Mouse (Mus musculus) kidney, adult 18-20 months (tissue): ENCODE data around the gene Qprt.

Source experiments
- DNase-seq: peaks from one replicate; pipeline ENCODE4 v3.0.0; 2021

The Qprt gene

DNA sequence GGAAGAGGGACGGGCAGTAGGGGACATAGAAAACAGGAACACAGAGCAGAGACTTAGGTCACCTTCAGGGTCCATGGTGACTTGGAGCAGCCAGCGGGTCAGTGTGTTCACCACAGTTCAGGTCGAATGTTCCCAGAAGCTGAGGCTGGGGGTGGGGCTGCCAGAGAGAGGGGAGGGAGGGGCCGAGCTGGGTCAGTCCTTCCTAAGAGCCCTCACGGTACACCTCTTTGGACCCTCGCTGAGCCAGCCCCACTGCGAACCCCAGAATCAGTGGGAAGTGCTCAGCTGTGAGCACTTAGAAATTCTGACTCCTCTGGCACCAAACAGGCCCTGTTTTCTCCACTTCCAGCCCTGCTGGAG lies at the start of gene Qprt:
TSS of gene Qprt (minus strand) at position 316 of the 360 bp plus-strand sequence.
- peak; percentile 50 for DNase-seq

DNA sequence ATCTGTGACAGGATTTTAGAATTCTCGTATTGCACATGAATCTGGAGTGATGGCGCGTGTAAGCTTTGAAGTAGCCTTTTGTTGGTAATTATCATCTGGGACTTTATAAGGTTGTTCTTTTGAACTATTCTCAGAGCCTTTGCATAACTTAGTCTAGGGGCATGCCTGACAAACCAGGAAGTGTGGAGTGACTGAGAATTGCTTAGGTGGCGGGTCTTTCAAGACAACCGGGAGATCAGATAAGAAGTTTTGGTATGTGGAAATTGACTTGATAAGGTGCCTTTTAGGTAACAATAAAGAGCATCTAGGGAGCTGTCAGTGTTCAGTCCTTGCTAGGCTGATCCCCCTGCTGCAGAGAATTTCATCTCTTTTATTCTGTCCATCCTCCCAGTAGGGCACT lies 44.5 kb upstream of the Qprt start:
- DNase-seq = no peak

- no peak for DNase-seq
These were observed 43.8 kb upstream of the Qprt start for GRCm38 (mm10) chr7:127165607-127166493.

DNA sequence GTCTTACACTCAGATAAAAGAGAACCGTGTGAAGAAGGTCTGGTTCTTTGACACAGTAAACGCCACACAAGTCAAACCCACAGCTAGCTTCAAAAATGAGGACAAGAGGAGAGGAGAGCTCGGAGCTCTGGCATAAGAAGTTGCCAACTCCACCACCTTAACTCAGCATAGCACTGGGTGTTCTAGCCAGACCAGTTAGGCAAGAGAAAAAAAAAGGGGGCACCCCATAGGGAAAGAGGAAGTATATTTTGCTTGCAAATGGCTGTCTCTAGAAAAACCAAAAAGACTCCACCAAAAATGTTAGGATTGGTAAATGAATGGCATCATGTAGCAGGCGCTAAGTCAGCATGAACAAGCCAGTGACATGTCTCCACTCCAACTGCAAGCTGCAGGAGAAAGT lies 42.0 kb upstream of the Qprt start:
- DNase-seq = no peak

- no peak for DNase-seq
These were observed 40.5 kb upstream of the Qprt start for GRCm38 (mm10) chr7:127162546-127162945.

DNA sequence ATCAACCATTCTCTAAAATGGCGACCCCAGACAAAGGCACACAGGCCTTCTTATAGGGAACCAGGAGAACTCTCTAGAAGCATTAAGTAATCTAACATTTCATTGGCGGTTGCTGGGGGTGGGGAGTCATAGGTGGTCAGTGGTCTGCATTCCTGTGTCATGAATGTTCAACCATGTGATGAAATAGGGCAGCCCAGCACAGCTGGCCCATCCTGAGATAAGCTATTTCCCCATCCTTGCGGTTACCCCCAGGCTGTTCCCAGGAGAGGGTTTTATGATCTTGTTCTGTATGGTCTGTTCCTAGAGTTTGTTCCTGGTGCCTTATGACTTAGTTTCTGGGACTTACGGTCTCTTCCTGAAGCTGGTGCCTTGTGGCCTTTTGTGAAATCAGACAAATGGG lies 35.5 kb upstream of the Qprt start:
- DNase-seq = no peak

DNA sequence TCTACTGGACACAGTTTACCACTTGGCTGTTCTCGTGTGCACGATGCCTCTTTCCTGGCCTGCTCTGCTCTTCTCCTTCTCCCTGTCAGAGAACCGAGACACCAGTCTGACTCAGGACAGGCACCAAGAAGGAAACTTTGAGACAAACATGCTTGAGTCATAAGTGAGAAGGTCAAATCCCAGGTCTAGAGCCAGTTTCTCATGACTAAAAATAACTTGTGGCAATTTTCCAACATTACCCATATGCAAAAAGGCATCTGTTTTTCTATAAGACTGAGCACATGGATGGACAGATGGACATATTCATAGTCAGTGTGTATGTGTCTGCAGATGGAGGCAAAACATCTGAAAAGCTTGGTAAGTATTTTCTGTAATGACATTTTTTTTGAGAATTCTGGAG lies 31.5 kb upstream of the Qprt start:
- DNase-seq = no peak

- no peak for DNase-seq
These were observed 30.4 kb upstream of the Qprt start for GRCm38 (mm10) chr7:127152464-127152863.

DNA sequence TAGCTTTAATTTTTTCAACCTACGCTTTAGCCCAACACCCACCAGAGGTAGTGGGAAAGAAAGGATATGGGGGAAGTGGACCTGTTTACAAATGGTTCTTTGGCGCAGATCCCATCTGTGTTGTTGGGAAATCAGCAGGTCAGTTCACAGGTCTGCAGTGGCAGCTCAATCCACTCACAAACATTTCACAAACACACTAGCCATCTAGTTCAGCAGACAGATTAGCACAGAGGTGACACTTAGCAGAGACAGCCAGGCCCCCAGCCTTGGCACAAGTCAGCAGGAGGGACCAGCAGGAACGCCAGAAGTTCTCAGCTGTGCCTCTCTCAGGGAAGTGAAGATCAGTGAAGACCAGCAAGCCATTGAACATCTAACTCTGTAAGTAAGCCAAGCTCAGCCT lies 25.9 kb upstream of the Qprt start:
- no peak for DNase-seq

DNA sequence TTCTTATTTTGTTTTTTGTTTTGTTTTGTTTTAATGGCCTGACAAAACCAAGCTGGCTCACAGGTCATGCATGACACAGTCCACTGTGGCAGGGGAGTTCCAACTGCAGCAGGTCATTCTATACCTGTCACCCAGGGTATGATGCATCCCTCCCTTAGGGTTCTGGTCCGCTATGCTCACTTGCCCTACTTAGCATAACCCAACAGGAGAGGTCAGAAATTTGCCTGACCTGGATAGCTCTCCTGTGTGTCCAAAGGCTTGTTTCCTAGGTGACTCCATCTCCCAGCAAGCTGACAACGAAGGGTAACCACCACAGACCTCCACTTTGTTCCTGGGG lies 24.2 kb upstream of the Qprt start:
- no peak for DNase-seq

DNA sequence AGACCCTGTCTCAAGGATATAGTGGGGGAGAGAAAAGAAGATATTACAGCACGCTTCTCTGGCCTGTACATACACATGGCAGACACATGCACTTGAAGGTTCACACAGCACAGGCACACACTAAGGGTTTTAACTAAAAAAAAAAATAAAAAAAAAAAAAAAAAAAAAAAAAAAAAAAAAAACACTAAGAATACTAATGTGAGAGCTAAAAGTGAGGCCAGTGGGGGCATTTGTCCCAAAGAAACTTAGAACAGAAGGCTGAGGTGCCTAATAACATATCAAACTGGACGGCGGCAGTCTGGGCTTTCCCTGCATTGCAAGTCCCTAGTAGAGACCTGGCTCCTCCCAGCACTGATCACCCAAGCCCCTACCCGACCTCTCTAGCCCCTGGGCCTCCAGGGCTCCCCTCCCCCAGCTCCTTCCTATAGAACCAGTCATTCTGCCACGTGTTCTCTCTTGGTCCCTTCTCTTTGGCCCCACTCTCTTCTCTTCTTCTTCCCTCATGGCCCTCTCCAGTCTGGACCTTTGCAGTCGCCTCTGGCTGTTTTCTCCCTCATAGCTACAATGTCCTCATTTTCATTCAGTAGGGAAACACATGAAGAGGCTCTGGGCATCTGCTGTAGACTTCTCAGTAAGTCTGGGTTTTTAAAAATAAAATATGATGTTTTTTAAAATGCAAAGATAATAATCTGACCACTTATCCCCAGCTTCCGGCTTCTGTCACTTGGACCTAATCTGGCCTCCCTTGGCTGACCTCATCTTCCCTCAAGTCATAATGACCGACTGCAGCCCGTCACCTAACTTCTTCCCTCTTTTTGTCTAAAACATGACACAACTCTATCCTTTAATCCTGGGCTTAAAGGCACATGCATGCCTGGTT lies 23.6 kb upstream of the Qprt start:
- DNase-seq = no peak

DNA sequence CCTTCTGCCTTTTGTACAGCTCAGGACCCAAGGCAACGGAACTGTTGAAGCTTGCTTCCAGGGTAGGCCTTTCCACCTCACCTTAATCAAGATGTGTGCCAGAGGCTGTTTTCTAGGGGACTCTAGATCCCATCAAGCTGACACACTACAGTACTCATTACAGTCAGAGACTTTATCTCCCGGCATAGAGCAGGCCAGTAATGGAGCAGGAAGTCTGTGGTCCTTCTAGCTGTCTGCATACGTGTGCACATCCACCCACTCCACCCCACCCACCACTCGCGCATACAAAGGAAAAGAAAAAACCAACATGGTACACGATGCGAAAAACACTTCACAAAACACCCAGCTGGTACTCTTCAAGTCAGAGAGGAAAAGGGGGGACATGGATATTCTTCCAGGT lies 22.4 kb upstream of the Qprt start:
- no peak for DNase-seq

DNA sequence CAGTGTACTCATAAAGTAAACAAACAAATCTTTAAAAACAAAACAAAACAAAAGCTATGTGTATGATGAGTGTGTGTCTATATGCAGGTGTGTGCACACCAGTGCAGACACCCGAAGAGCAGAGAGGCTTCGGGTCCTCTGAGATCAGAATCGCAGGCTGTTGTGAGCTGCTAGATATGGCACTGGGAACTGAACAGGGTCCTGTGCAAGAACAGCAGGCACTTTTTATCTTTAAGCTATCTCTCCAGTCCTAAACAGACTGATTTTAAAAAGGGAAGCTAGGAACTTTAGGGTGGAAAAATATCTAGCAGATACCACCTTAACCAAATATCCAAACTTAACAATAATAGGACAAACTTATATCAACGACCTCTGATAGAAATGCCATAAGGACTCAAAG lies 20.6 kb upstream of the Qprt start:
- DNase-seq = no peak

- no peak for DNase-seq
These were observed 20.2 kb upstream of the Qprt start for GRCm38 (mm10) chr7:127142214-127142613.

- DNase-seq = no peak
These were observed 18.8 kb upstream of the Qprt start for GRCm38 (mm10) chr7:127140623-127141404.

GRCm38 (mm10) chr7:127139562-127139961 lies 17.5 kb upstream of the Qprt start:
- DNase-seq = no peak

DNA sequence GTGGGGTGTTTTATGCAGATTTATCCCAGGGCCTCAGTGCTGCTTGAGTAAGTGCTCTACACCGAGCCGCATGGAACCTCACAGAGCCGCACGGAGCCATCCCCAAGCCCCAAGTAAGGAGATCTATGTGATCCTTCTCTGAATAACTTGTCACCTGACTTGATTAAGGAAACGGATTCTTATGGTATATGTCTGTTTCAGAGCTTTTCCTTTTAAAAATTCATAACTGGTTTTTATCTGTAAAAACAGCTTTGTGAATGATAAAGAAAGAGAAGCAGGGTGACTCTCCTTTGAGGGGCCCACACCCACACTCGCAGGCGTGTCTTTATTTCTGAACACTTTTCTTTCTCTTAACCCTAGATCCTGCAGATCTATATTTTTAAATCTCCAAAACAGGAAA lies 17.1 kb upstream of the Qprt start:
- no peak for DNase-seq

DNA sequence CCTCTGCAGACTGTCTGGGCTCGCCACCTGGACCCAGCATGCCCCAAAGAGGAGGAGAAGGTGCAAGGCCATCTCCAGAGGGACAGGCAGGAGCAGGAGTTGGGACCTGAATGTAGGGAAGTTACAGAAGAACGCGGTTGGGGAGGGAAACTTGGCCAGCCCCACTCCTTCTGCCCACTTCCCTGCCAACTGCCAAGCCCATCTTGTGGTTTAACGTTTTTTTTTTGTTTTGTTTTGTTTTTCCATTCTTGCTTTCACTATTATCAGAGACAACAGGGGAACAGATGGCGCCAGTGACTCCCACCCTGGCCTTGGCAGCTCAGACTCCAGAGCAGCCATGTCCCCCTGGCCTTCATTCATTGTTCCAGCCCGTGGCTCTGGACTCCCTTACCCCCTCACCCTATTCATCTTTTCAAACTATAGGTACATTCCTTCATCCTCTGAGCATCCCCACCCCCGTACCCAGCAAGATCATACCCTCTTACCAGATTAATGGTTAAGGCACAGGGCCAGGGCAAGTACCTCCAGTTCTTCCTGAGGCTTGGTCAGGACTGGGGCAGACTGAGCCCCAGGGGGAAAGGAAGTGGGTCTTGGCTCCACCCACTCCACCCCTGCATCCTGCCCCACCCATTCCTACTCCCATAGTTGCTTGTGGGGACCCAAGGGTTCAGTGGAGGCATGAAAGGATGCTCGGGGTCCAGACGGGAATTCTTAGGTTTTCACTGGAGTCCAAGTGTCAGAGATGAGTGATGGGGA lies 15.4 kb upstream of the Qprt start, which contains the start of gene Spn:
TSS of gene Spn (minus strand) at position 562 of the 756 bp plus-strand sequence.
- DNase-seq = no peak

DNA sequence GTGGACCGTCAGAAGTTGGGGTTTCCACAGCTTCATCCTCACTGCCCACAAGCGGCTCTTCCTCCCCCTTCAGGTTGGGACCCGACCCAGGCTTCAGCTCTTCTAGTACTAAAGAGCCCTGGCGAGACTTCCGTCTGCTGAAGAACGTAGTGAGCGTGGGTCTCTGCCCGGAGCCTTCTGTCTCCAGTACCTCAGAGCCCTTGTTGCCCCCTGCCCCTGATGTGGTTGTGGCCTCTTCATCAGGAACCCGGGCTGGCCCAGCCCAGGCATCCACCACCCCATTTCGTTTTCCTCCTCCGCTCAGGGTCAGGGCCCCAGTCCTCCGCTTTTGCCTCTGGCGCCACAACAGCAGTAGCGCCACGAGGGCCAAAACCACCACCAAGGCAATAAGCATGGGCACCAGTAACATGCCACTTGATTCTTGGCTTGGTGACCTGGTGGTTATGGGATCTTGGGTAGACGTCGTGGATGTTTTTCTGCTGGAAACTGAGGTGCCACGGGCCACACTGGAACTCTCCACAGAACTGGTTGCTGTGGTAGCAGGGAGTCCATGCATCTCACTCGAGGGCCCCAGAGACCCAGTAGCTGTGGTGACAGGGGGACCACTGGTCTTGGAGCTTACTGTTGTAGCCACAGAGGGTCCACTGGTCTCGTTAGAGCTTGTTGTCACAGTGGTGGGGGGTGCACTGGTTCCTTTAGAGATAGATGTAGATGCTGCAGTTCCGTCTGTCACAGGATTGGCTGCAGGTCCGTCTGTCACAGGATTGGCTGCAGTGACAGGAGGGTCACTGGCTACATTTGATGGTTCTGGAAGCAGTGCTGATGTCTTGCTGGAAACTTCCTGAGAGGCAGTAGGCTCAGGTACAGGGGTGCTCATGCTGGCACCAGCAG lies 14.4 kb upstream of the Qprt start:
- no peak for DNase-seq

DNA sequence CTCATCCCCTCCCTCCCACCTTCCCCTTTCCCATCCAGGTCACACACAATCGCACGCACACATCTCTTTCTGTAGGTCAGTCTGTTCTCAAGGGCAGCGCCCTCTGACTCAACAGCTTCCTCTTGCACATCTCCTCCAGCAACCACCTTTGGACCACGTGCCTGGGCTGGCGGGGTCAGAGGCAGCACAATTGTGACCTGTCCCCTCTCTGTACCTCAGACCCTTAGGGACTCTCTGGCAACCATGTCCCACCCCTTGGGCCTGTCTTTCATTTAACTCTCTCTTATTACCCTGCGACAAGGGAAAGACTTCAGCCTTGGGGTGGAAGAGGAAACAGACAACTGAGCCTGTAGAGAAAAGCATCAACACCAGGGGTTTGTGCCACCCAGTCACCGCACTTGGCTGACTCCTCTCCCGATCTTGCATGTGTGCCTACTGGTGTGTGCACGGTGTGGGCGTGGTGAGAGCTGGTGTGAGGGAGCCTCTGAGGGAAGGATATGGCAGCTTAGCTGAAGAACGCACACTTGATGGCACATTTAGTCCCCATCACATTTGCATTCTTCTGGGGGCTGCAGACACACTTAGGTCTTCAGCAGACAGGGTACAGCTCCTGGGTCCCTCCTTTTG lies 12.9 kb upstream of the Qprt start:
- DNase-seq = no peak

DNA sequence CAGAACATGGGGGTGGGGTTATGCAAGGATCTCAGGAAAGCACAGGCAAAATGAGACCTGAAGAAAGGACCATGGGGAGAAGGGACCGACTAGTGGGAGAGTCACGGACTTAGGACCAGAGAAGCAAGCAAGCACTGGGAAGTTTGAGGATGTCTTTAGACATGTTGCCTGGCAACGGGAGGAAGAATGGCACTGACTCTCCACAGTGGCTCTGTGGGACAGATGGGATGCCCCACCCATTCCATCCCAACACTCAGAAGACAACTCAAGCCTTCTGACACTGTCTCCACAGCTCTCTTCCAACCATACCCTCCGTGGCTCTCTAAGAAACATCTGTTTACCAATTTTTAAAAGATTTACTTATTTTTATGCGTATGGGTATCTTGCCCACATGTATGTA lies 11.1 kb upstream of the Qprt start:
- no peak for DNase-seq
